Mouse (Mus musculus) heart, adult 2 months (tissue): ENCODE measurements at regions not wholly inside any gene's neighbourhood (a gene's known extent, or its start where the extent isn't known, plus 50 kb on each side); places are given as distances from the start of the nearest gene placed in this dataset.

ENCODE experiments used
- CTCF ChIP-seq: fragments of 200-600 bp; IDR thresholded peaks from 2 replicates; pipeline ENCODE4 v1.8.1; 2022; ENCODE audit warnings: antibody characterized with exemption, mild to moderate bottlenecking, moderate library complexity
- EP300 ChIP-seq: fragments of 200-500 bp; IDR thresholded peaks from 2 replicates; pipeline ENCODE4 v1.6.1; 2011; ENCODE audit warnings: low read depth, low read length, control low read depth; ENCODE audit not compliant: insufficient read depth
- POLR2A ChIP-seq: fragments of 200-500 bp; IDR thresholded peaks from 2 replicates; pipeline ENCODE4 v1.6.1; 2011; ENCODE audit warnings: mild to moderate bottlenecking, low read depth, low read length, control low read depth; ENCODE audit not compliant: insufficient read depth

DNA sequence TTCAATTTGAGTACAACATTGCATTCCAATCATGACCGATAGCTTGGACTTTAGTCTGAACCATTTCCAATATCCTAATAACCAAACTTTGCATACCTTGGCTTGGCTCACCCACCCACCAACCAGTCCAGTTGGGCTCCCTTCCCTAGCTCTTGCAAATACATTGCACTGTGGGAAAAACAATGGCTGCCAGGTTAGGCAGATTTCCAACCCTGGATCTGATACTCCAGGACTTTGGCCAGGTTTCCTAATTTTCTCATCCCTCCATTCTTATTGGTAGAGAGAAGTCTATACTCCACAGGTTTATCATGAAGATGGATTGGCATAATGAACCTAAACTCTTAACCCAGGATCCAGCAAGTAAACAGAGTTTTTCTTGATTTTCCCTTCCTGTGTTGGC lies 299.4 kb upstream of the Chd6 start:
- TF ChIP-seq POLR2A = no peak
- no peak for TF ChIP-seq CTCF
- no peak for TF ChIP-seq EP300
